Mouse (Mus musculus) hindbrain, embryonic 12.5 days (tissue): ENCODE results near the gene Hcrt. TPM values are rescaled to one million over a fixed set of nuclear protein-coding genes. Genes with fewer than 3 reads are reported as not detected.

Experiments
- ATAC-seq: fragments of 200-750 bp; cut with Nextera tagmentation; 2 replicates; pipeline ENCODE4 v1.8.0; 2017; ENCODE audit warnings: moderate TSS enrichment; ENCODE audit not compliant: low FRiP score
- H3K27ac ChIP-seq: fragments of 300-500 bp; sonication (generic); 2 replicates; pipeline ENCODE4 v1.5.1; 2016; ENCODE audit warnings: mild to moderate bottlenecking
- H3K27me3 ChIP-seq: fragments of 300-500 bp; sonication (generic); 2 replicates; pipeline ENCODE4 v1.6.1; 2016; ENCODE audit warnings: mild to moderate bottlenecking
- H3K36me3 ChIP-seq: fragments of 300-500 bp; sonication (generic); 2 replicates; pipeline ENCODE4 v1.6.1; 2016; ENCODE audit warnings: mild to moderate bottlenecking
- H3K4me1 ChIP-seq: fragments of 300-500 bp; sonication (generic); 2 replicates; pipeline ENCODE4 v1.6.1; 2016
- H3K4me2 ChIP-seq: fragments of 300-500 bp; sonication (generic); replicated peaks from 2 replicates; pipeline ENCODE4 v1.6.1; 2016; ENCODE audit warnings: mild to moderate bottlenecking
- H3K4me3 ChIP-seq: fragments of 300-500 bp; sonication (generic); 2 replicates; pipeline ENCODE4 v1.5.1; 2016; ENCODE audit warnings: mild to moderate bottlenecking
- H3K9ac ChIP-seq: fragments of 300-500 bp; sonication (generic); 2 replicates; pipeline ENCODE4 v1.6.1; 2016; ENCODE audit warnings: mild to moderate bottlenecking, moderate library complexity
- H3K9me3 ChIP-seq: fragments of 300-500 bp; sonication (generic); replicated peaks from 2 replicates; pipeline ENCODE4 v1.6.1; 2016; ENCODE audit warnings: mild to moderate bottlenecking
- WGBS: fragments of 180-500 bp; shearing (Covaris S2); methylation state at CpG from one replicate; pipeline ENCODE4 v1.1.7; 2016; 5-methylcytosine and 5-hydroxymethylcytosine counted together
- polyA plus RNA-seq: library from polyadenylated mRNA; unstranded; fragments of >200 nt; fragmentation: Nextera tagmentation; extraction: Ambion mirVana; gene quantifications from 2 replicates; pipeline ENCODE4 v1.2.1, GENCODE M21; 2016

Hcrt gene
- polyA plus RNA-seq, 1 experiment from 2014 or later: not detected

DNA sequence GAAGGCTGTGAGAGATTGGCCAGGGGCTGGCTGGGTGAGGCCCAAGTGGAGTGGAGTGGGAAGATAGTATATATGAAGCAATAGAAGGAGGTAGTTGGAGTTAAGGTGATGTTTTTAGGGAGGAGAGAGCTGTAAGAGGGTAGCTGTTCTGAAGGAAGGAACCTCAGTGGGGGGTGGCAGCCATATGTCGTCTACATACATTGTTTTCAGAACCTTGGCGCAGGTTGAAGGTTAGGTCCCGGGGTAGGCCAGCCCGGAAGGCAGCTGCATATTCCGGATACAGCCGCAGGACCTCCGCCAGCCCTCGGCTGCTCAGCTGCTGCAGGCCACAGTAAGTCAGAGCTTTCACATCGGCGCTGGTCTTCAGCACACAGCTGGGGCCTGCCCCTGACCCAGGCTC is 16.2 kb downstream of the Hcrt start:
- H3K9ac ChIP-seq: no peak overlapping the region
- H3K27me3 ChIP-seq: peaks cover 25% of the 10 kb centered on the region
- ATAC-seq: no peak
- no peak overlapping the region for H3K4me3 ChIP-seq
- H3K4me2 ChIP-seq: no peak overlapping the region
- H3K36me3 ChIP-seq: peaks cover 20% of the 10 kb centered on the region
- H3K9me3 ChIP-seq: no peaks in the 10 kb centered on the region
- no peak overlapping the region for H3K27ac ChIP-seq
- no peaks in the 10 kb centered on the region for H3K4me1 ChIP-seq
- WGBS: 80% methylated on average over 10 of the region's 10 CpGs

- no peak overlapping the region for H3K9ac ChIP-seq
- H3K4me2 ChIP-seq: no peak overlapping the region
- H3K9me3 ChIP-seq: no peaks in the 10 kb centered on the region
- no peak overlapping the region for H3K27ac ChIP-seq
- whole genome bisulfite sequencing: 19% methylated on average over 6 of the region's 6 CpGs
- ATAC-seq: no peak
- H3K36me3 ChIP-seq: peaks cover 13% of the 10 kb centered on the region
- H3K4me1 ChIP-seq: no peaks in the 10 kb centered on the region
- peaks cover 21% of the 10 kb centered on the region for H3K27me3 ChIP-seq
- no peak overlapping the region for H3K4me3 ChIP-seq
These were observed 17.6 kb downstream of the Hcrt start for GRCm38 (mm10) chr11:100745085-100745484.

- H3K4me3 ChIP-seq: no peak overlapping the region
- no peak overlapping the region for H3K27ac ChIP-seq
- WGBS: 75% methylated on average over 6 of the region's 6 CpGs
- H3K4me2 ChIP-seq: no peak overlapping the region
- H3K9ac ChIP-seq: no peak overlapping the region
- 0 out of 2 replicates have a peak, but pooled peaks cover 4% of the 10 kb centered on the region for H3K36me3 ChIP-seq
- no peaks in the 10 kb centered on the region for H3K27me3 ChIP-seq
- no peak for ATAC-seq
- no peaks in the 10 kb centered on the region for H3K9me3 ChIP-seq
- peaks cover 15% of the 10 kb centered on the region for H3K4me1 ChIP-seq
These were observed 21.4 kb downstream of the Hcrt start for GRCm38 (mm10) chr11:100741348-100741747.

DNA sequence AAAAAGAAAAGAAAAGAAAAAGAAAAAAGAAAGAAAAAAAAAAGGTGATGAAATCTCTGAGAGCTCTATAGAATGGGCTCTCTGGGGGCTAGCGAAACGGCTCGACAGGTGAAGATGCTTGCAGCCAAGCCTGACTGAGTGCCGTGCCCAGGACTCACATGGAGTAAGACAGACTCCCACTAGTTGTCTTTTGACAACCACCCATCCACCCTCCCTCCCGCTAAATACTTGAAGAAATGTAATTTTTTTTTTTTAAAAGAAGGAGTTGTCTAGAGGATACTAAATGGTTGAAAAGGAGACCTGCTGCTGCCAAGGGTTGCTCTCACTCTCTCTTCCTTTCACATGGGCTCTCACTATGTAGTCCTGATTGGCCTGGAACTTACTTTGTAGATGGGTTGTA is 24.0 kb downstream of the Hcrt start:
- peak overlapping the region; percentile 84 for H3K4me3 ChIP-seq
- H3K4me1 ChIP-seq: peaks cover 20% of the 10 kb centered on the region
- peak overlapping the region; percentile 89 for H3K4me2 ChIP-seq
- H3K9me3 ChIP-seq: no peaks in the 10 kb centered on the region
- WGBS: 29% methylated on average over 5 of the region's 5 CpGs
- peak overlapping the region; percentile 36; the same call in 1 of the 2 replicates for H3K9ac ChIP-seq
- H3K27ac ChIP-seq: no peak overlapping the region; the same call in 1 of the 2 replicates
- 0 out of 2 replicates have a peak, but pooled peaks have one; percentile 9 for ATAC-seq
- no peaks in the 10 kb centered on the region for H3K27me3 ChIP-seq
- 0 out of 2 replicates have a peak, but pooled peaks cover 4% of the 10 kb centered on the region for H3K36me3 ChIP-seq

DNA sequence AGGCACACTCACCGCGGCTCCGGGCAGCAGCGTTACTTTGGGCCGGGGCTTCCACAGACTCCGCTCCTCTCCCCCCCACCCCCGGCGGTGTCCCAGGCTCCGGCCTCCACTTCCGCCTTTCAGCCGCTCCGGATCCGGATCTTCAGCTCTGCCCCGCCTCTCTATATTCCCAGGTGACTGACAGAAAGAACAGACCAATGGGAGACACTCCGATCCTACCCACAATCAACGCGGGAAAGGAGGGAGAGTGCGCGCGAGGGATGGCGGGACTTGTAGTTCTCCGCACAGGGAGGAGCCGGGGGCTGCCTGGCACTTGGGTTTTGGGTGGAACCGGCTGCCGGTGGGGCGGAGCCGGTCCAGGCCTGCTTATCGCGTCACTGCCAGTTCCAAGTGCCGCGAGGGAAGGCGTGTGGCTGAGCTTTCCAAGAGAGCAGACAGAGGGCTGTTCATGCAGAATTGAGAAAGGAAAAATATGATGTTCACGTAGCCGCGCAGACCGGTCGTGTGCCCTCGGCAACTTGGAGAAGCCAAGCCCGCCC is 24.6 kb downstream of the Hcrt start, which contains the start of gene Rab5c:
Gene Rab5c (minus strand): TSS at position 150 of the 539 bp plus-strand sequence.
- ATAC-seq: peak; percentile 99
- no peaks in the 10 kb centered on the region for H3K9me3 ChIP-seq
- no peaks in the 10 kb centered on the region for H3K27me3 ChIP-seq
- WGBS: under 1% methylated on average over 39 of the region's 39 CpGs
- H3K36me3 ChIP-seq: peaks cover 5% of the 10 kb centered on the region; the same call in 1 of the 2 replicates
- H3K27ac ChIP-seq: peak within 1 kb of the TSS; percentile 76
- peak within 1 kb of the TSS; percentile 89 for H3K4me2 ChIP-seq
- peak within 1 kb of the TSS; percentile 84 for H3K4me3 ChIP-seq
- peaks cover 20% of the 10 kb centered on the region for H3K4me1 ChIP-seq
- H3K9ac ChIP-seq: peak within 1 kb of the TSS; percentile 93

DNA sequence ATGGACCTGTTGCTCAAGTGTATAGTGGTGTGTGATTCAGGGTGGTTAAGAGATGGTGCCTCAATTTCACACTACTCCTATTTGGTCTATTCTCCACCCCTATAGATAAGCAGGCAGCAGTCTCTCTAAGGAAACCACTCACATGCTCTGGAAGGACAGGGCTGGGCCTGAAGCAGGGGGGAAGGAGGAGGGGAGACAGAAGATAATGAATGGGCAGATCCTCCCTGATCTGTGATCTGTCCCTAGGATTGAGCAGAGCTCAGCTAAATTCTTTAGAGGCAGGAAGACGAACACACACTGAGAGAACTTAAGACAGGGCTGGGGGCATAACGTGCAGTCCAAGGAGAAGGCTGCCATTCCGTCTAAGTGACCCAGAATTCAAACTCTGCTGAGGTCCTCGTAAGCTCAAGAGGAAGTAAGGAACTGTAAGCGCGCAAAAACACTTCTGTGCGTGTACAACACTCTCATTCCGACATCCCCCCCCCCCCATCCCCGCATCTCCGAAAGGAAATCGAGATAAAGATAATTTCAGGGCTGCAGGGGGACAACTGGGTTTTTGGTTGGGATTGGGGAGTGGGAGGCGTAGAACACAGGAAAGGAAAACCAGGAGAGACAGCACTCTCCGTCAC is 25.5 kb downstream of the Hcrt start:
- Histone ChIP-seq H3K9me3 (no peaks in the 10 kb centered on the region), H3K4me2 (peak overlapping the region; percentile 89), H3K4me1 (peaks cover 20% of the 10 kb centered on the region), H3K27ac (no peak overlapping the region), H3K9ac (peak overlapping the region; percentile 93), H3K27me3 (no peaks in the 10 kb centered on the region), H3K4me3 (peak overlapping the region; percentile 84), H3K36me3 (peaks cover 14% of the 10 kb centered on the region; the same call in 1 of the 2 replicates)
- ATAC-seq: no peak
- 3% methylated on average over 13 of the region's 13 CpGs for WGBS

DNA sequence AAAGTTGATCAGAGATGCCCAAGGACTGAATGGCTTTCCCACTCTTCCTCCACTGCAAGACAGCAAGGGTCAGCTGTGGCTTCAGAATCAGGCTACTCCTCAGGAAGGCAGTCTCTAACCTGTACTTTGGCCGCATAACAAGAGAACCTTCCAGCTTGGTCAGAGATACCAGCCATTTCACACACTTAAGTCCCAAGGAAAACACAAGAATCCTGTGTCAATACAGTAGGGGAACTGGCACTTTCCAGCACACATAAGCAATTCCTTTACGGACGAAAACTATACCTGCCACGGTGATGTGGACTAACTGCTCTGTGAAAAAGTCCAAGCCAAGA is 26.0 kb downstream of the Hcrt start:
- Histone ChIP-seq H3K4me2 (peak overlapping the region; percentile 89), H3K27me3 (no peaks in the 10 kb centered on the region), H3K27ac (no peak overlapping the region), H3K9ac (no peak overlapping the region), H3K4me1 (peaks cover 20% of the 10 kb centered on the region), H3K9me3 (no peaks in the 10 kb centered on the region), H3K36me3 (peaks cover 14% of the 10 kb centered on the region; the same call in 1 of the 2 replicates), H3K4me3 (peak overlapping the region; percentile 84)
- WGBS: 83% methylated on average over 4 of the region's 4 CpGs
- no peak for ATAC-seq

- 0 out of 2 replicates have a peak overlapping the region, but pooled peaks have one; percentile 18 for H3K9ac ChIP-seq
- H3K36me3 ChIP-seq: peaks cover 10% of the 10 kb centered on the region; the same call in 1 of the 2 replicates
- H3K4me1 ChIP-seq: peaks cover 20% of the 10 kb centered on the region
- H3K9me3 ChIP-seq: no peaks in the 10 kb centered on the region
- 80% methylated on average over 14 of the region's 14 CpGs for WGBS
- no peak for ATAC-seq
- H3K27me3 ChIP-seq: no peaks in the 10 kb centered on the region
- H3K4me3 ChIP-seq: peak overlapping the region; percentile 11; the same call in 1 of the 2 replicates
- H3K4me2 ChIP-seq: peak overlapping the region; percentile 22; the same call in 1 of the 2 replicates
- no peak overlapping the region for H3K27ac ChIP-seq
These were observed 26.6 kb downstream of the Hcrt start for GRCm38 (mm10) chr11:100735954-100736745.

DNA sequence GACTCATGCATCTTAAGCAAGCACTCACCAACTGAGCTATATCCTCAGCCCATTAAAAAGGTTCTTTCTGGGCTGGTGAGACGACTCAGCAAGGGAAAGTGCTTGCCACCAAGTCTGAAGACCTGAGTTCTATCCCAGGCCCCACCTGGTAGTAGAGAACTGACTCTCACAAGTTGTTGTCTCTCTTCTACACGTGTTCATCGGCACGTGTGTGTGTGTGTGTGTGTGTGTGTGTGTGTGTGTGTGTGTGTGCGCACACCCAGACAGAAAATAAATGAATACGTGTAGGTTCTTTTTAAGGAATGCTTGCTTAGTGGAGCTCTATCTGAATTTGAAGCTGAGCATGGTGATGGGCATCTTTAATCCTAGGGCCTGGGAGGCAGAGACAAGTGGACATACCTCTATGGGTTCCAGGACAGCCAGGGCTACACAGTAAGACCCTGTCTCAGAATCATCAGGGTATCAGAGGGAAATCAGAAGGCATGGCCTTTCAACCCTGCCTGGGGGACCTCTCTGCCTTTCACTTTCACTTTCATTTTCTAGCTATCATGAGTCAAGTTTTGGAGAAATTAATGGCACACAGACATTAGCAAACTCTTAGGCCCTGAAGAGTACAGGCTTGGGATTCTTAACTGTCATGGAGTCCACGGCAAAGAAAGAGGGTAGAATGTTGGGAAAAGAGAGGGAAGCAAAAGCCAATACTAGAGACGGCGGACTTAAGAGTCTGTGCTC is 27.4 kb downstream of the Hcrt start:
- H3K9me3 ChIP-seq: no peaks in the 10 kb centered on the region
- H3K4me2 ChIP-seq: no peak overlapping the region
- no peaks in the 10 kb centered on the region for H3K27me3 ChIP-seq
- no peak overlapping the region for H3K4me3 ChIP-seq
- peaks cover 20% of the 10 kb centered on the region for H3K4me1 ChIP-seq
- H3K9ac ChIP-seq: no peak overlapping the region
- H3K27ac ChIP-seq: no peak overlapping the region
- peaks cover 10% of the 10 kb centered on the region; the same call in 1 of the 2 replicates for H3K36me3 ChIP-seq
- ATAC-seq: no peak
- 92% methylated on average over 9 of the region's 9 CpGs for WGBS

- peaks cover 21% of the 10 kb centered on the region for H3K36me3 ChIP-seq
- H3K27ac ChIP-seq: no peak overlapping the region
- no peaks in the 10 kb centered on the region for H3K4me1 ChIP-seq
- H3K27me3 ChIP-seq: no peaks in the 10 kb centered on the region
- H3K9me3 ChIP-seq: no peaks in the 10 kb centered on the region
- ATAC-seq: no peak
- H3K9ac ChIP-seq: no peak overlapping the region
- H3K4me2 ChIP-seq: no peak overlapping the region
- 90% methylated on average over 6 of the region's 6 CpGs for WGBS
- H3K4me3 ChIP-seq: no peak overlapping the region
These were observed 32.1 kb downstream of the Hcrt start for GRCm38 (mm10) chr11:100730477-100731205.

DNA sequence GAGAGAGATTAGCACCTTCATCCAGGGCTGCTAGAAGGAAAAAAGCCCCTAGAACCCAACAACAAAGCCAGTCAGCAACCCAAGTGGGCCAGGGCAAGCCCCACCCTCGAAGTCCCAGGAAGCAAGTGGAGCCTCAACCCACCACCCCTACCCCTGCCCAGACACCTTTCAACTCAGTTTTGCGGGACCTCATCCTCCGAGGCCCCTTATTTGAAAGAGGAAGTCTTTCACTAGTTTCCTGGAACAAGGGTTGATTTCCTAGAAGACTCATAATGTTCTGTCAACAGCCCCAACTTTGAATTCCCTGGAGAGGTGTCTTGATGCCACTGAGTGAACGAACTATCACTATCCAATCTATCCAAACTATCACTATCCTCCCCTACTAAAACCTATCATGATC is 32.8 kb downstream of the Hcrt start:
- Histone ChIP-seq H3K9me3 (no peaks in the 10 kb centered on the region), H3K4me3 (no peak overlapping the region), H3K27ac (no peak overlapping the region), H3K27me3 (no peaks in the 10 kb centered on the region), H3K9ac (no peak overlapping the region), H3K4me2 (no peak overlapping the region), H3K36me3 (peaks cover 21% of the 10 kb centered on the region), H3K4me1 (peaks cover 4% of the 10 kb centered on the region)
- 95% methylated on average over 4 of the region's 4 CpGs for WGBS
- no peak for ATAC-seq
